Mouse (Mus musculus) ovary, adult 18-20 months (tissue): ENCODE measurements around the gene Slc18b1.

Source experiments
- DNase-seq: peaks from one replicate; pipeline ENCODE4 v3.0.0; 2022; ENCODE audit warnings: low spot score, mixed read lengths

Slc18b1 gene

GRCm38 (mm10) chr10:23806201-23806600, 9.4 kb downstream of the Slc18b1 start:
- DNase-seq, result no peak

DNA sequence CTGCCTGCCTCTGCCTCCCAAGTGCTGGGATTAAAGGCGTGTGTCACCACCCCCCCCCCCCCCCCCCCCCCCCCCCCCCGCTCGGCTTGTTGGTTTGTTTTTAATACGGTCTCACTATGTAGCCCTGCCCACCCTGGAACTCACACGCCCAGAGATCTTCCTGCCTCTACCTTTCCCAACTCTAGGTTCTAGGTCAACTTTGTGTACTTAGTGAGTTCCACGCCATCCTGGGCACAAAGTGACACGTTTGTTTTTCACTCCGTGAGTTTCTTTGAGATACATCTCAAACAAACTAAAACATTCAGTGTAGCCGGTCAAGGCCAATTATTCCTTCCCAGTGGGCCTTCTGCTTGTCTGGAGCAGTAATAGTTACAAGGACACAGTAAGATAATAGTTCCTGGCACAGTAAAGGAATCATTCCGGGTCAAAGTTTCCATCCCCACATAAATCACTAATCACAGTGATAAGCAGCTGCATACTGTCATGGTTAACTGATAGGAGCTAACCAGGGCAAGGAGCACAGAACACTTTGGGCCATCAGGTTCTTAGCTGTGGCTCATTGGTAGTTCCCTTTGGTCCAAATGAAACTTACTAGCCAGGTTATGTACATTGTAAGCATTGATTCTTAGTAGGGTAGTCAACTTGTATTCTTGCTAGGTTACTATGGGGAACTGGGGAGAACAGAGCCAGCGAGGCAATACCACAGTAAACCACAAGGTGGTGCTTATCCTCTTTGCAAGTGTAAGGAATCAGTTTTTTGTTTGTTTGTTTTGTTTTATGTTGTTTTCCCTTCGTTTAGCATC, 15.1 kb downstream of the Slc18b1 start:
- peak; percentile 5 for DNase-seq

DNA sequence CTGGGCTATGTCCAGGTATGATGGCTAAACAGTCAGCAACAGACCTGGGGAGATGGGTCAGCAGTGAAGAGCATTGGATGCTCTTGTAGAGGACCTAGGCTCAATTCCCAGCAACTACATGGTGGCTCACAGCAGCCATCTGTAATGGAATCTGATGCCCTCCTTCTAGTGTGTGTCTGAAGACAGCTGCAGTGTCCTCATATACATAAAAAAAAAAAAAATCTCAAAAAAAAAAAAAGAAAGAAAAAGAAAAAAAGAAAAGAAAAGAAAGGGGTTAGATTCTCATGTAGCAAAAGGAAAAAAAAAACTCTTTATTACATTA, 15.6 kb downstream of the Slc18b1 start:
- no peak for DNase-seq

DNA sequence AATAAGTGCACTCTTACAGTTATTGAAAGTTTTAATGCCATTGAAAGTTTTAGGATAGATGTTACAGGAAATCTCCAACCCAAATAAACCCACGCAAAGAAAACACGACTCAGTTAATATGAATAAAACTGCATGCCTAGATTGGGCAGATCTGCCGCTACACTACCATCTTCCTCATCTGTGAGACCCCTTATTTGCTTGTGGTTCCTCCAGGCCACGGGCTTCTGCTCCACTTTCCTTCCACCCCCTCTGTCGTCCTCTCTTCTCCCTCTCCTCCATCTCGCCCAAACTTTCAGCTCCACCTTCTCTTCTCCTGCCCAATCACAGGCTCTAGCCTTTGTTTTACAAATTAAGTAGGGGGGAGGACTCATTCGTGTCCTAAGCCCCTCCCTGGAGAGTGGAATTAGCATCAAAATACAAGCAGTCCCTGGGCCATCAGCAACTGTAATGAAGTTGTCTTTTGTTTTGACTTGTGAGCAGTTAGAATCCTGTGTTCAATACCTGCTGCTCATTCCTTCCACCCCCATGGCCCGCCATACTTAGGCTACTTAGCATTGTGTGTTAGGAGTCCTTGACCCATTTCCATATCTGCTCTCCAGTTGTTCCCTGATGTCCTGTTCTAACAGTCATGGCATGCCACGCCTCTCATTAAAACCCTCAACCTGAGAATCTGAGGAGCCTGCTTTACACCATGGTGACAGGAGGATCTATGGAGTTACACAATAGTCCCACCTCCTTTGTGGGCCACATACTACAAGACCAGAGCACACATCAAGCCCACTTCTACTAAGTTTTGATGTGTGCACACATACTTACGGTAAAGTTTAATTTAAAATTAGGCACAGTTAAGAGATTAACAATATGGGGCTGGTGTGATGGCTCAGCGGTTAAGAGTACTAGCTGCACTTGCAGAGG, 16.3 kb downstream of the Slc18b1 start:
- no peak for DNase-seq

DNA sequence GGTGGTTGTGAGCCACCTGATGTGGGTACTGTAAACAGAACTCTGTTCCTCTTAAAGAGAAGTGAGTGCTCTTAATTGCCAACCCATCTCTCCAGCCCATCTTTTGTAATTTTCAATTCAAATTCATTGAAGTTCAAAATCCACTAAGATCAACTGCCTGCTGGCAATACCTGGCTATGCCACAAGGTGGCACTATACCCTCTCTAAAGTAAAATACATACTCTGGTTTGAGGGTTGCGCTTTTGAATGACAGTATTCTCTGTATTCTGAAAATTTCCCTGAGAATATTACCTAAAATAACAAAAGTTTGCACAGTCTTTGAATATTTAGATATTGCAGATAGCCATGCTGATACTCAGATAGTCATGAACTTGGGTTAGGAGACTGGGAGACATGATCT, 18.4 kb downstream of the Slc18b1 start:
- DNase-seq, result peak; percentile 21

GRCm38 (mm10) chr10:23816241-23816640, 19.5 kb downstream of the Slc18b1 start:
- no peak for DNase-seq

- DNase-seq, result no peak
These were observed 29.7 kb downstream of the Slc18b1 start for GRCm38 (mm10) chr10:23826516-23826915.

GRCm38 (mm10) chr10:23836003-23836964, 39.5 kb downstream of the Slc18b1 start:
- no peak for DNase-seq

DNA sequence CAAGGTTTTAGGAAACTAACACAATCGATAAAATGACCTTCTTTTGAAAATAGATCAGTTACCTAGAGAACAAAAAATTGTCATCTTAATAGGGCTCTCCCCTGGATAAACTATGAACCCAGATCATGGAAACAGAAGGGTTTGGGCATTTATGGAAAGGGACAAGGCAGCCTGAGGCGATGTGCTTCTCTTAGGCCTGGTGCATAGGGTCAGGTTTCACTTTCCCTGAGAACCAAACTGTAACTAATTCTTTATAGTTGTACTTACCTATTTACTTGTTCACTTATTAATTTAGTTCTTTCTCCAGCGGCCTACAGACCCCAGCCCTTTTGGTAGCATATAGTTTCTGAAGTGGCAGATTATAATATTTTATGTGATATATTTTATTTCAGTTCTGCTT, 40.3 kb downstream of the Slc18b1 start:
- no peak for DNase-seq

GRCm38 (mm10) chr10:23838910-23839309, 42.1 kb downstream of the Slc18b1 start:
- no peak for DNase-seq

DNA sequence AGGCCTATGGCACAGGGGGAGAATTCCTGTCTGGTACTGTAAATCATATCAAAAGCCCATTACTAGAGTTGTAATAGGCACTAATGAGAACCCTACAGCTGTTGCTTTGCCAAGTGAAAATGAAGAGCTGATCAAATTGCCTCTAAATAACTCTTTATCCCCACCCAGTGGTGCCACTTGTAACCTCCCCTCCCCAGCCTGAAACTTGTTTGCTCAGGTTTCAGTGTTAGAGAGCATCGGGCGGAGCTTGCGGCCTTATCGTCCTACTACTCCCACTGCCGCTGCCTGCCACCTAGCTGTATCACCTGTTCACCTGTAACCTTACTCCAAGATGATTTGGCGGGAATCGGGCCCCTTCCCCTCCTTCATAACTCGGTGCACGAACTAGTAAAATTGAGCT, 42.6 kb downstream of the Slc18b1 start:
- no peak for DNase-seq

- DNase-seq, result no peak
These were observed 43.7 kb downstream of the Slc18b1 start for GRCm38 (mm10) chr10:23840496-23840895.

DNA sequence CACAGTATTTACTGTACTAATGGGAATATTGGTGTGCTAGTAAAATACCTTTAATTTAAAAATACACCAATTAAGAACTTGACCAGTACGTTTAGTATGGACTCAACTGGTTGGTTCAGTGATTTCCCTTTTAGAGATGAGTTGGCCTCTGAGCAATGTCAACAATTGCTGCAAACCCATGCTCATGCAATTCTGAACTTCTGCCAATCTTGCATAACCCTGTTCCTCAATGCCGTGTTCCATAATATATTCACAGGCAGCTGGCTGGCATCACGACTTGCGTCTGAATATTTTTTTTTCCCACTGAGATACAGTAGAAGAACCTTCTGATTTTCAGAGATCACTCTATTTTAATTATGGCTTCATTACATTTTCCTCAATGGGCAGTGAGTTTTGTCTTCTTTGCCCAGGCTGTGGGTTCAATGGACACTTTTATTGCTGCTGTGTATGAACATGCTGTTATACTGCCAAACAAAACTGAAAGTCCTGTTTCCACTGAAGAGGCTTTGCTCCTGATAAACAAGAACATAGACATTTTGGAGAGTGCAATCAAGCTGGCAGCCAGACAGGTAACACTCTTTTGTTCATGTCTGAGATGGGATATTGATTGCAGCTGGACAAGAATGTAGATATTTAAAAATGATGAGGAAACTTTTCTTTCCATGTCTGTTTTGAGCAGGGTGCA, 54.6 kb downstream of the Slc18b1 start, which contains the start of gene Vnn3:
Gene Vnn3, plus strand, starts transcription at position 235 of the 685 bp plus-strand sequence.
- no peak for DNase-seq

DNA sequence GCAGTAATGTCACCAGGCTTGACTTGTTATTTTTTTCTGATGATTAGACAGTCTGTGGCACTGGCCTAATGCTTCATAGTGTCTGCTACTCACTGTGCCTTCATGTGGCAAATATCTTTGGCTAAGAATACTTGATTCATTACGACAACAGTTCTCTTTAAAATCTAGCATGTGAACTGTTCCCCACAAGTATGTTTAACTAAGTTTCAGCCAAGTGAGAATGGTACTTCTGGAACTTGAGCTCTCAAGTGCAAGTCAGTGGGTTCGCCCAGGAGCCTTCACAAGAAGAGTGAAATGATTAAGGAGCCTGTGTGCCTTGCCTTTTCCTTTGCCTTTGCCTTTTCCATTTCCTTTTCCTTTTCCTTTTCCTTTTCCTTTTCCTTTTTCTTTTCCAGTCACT, 55.3 kb downstream of the Slc18b1 start:
- DNase-seq, result no peak

DNA sequence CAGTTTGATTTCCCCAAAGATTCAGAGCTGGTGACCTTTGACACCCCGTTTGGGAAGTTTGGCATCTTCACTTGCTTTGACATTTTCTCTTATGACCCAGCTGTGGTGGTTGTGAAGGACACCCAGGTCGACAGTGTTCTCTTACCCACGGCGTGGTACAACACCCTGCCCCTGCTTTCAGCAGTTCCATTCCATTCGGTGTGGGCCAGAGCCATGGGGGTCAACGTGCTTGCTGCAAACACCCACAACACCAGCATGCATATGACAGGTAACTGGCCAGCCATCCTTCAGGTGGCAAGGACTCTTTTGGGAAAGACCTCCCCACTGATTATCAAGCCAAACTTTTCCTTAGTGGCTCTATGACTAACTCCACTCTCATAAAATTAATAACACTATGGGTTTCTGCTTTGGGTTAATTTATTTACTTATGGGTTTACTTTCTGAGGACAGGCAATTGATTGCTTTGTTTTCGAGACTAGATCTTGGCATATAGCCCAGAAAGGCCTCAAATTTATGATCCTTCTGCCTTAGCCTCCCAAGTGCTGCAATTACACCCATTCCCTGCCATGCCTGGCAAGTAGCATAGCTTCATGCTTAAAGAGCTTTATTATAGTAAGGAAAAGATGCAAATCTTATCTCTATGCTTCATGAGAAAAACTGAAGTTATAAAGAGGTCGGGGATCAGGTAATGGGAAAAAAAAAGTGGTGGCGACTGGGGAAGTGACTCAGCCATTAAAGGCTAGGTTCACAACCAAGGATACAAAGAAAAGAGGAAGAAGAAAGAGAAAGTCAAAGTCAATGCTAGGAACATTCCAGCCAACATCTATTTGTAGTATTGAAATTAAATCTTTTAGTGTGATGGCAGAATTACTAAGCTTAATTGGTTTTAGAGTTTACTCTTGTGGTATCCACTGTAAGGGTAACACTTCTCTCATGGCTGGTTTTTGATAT, 67.9 kb downstream of the Slc18b1 start:
- DNase-seq, result no peak
